Mouse (Mus musculus) MEL (cell line): ENCODE data around the gene Clk1. TPM values are rescaled to one million over a fixed set of nuclear protein-coding genes. Genes with fewer than 3 reads are reported as not detected.
A peak's percentile ranks its signal among the peaks of the same experiment; 100 is the strongest.

ENCODE experiments used
- CHD2 ChIP-seq: IDR thresholded peaks from 2 replicates; pipeline ENCODE4 v1.6.1; 2011; ENCODE audit warnings: low read length, improper control_type of control experiment
- CTCF ChIP-seq, 3 experiments: IDR thresholded peaks in 2 of 3; conservative IDR thresholded peaks in 1 of 3; 2 replicates each; pipeline ENCODE4 v1.5.1; 2011 to 2012; ENCODE audit warnings: low read length in 3 of 3, low read depth in 2 of 3, mild to moderate bottlenecking in 2 of 3, improper control_type of control experiment in 1 of 3, inconsistent platforms in 1 of 3, mixed read lengths in 1 of 3, moderate library complexity in 1 of 3; ENCODE audit not compliant: control insufficient read depth in 1 of 3, insufficient read depth in 1 of 3, poor library complexity in 1 of 3, severe bottlenecking in 1 of 3
- E2F4 ChIP-seq: IDR thresholded peaks from 2 replicates; pipeline ENCODE4 v1.6.1; 2011; ENCODE audit warnings: low read depth, low read length, improper control_type of control experiment, borderline replicate concordance
- EP300 ChIP-seq, 2 experiments: IDR thresholded peaks; 2 replicates each; pipeline ENCODE4 v1.6.1; 2011; ENCODE audit warnings: improper control_type of control experiment in 2 of 2, low read length in 2 of 2, low read depth in 1 of 2, mild to moderate bottlenecking in 1 of 2
- ETS1 ChIP-seq: IDR thresholded peaks from 2 replicates; pipeline ENCODE4 v1.6.1; 2012; ENCODE audit warnings: low read depth, mild to moderate bottlenecking, inconsistent platforms, low read length, improper control_type of control experiment, moderate library complexity
- GABPA ChIP-seq: IDR thresholded peaks from 2 replicates; pipeline ENCODE4 v1.6.1; 2012; ENCODE audit warnings: low read depth, mild to moderate bottlenecking, inconsistent platforms, low read length, improper control_type of control experiment, moderate library complexity
- HCFC1 ChIP-seq: IDR thresholded peaks from 2 replicates; pipeline ENCODE4 v1.6.1; 2012; ENCODE audit warnings: low read depth, mild to moderate bottlenecking, inconsistent platforms, low read length, improper control_type of control experiment, moderate library complexity
- KAT2A ChIP-seq: conservative IDR thresholded peaks from 2 replicates; pipeline ENCODE4 v1.6.1; 2012; ENCODE audit warnings: low read depth, low read length, improper control_type of control experiment, inconsistent platforms
- MAFK ChIP-seq: IDR thresholded peaks from 2 replicates; pipeline ENCODE4 v1.6.1; 2011; ENCODE audit warnings: low read depth, mild to moderate bottlenecking, low read length, improper control_type of control experiment, borderline replicate concordance
- MAX ChIP-seq: IDR thresholded peaks from 2 replicates; pipeline ENCODE4 v1.6.1; 2011; ENCODE audit warnings: low read length, improper control_type of control experiment
- MAZ ChIP-seq: IDR thresholded peaks from 2 replicates; pipeline ENCODE4 v1.6.1; 2012; ENCODE audit warnings: low read depth, mild to moderate bottlenecking, inconsistent platforms, low read length, improper control_type of control experiment
- MXI1 ChIP-seq: IDR thresholded peaks from 2 replicates; pipeline ENCODE4 v1.6.1; 2011; ENCODE audit warnings: mild to moderate bottlenecking, low read depth, low read length, improper control_type of control experiment
- MYB ChIP-seq: IDR thresholded peaks from 2 replicates; pipeline ENCODE4 v1.6.1; 2011; ENCODE audit warnings: mild to moderate bottlenecking, low read depth, low read length, improper control_type of control experiment
- NELFE ChIP-seq: IDR thresholded peaks from 2 replicates; pipeline ENCODE4 v1.6.1; 2011; ENCODE audit warnings: low read depth, low read length, improper control_type of control experiment
- POLR2A ChIP-seq, 2 experiments: IDR thresholded peaks; 2 replicates each; pipeline ENCODE4 v1.6.1; 2011 to 2012; ENCODE audit warnings: low read length in 2 of 2, mild to moderate bottlenecking in 2 of 2, control low read depth in 1 of 2, improper control_type of control experiment in 1 of 2, low read depth in 1 of 2, moderate library complexity in 1 of 2; ENCODE audit not compliant: control insufficient read depth in 1 of 2, insufficient read depth in 1 of 2, poor library complexity in 1 of 2
- POLR2AphosphoS5 ChIP-seq: IDR thresholded peaks from 2 replicates; pipeline ENCODE4 v1.6.1; 2012; ENCODE audit warnings: low read depth, borderline replicate concordance, mild to moderate bottlenecking, inconsistent platforms, low read length, moderate library complexity, mixed read lengths
- SIN3A ChIP-seq: IDR thresholded peaks from 2 replicates; pipeline ENCODE4 v1.6.1; 2012; ENCODE audit warnings: low read length, improper control_type of control experiment, inconsistent platforms
- TAL1 ChIP-seq: IDR thresholded peaks from 2 replicates; pipeline ENCODE4 v1.6.1; 2012; ENCODE audit warnings: mild to moderate bottlenecking, inconsistent platforms, low read length, moderate library complexity, mixed read lengths
- TBP ChIP-seq: IDR thresholded peaks from 2 replicates; pipeline ENCODE4 v1.8.0; 2011; ENCODE audit warnings: low read depth, low read length, improper control_type of control experiment
- TCF12 ChIP-seq: IDR thresholded peaks from 2 replicates; pipeline ENCODE4 v1.6.1; 2014; ENCODE audit warnings: low read depth, mild to moderate bottlenecking, inconsistent platforms, low read length, improper control_type of control experiment, moderate library complexity
- UBTF ChIP-seq: IDR thresholded peaks from 2 replicates; pipeline ENCODE4 v1.6.1; 2012; ENCODE audit warnings: low read depth, mild to moderate bottlenecking, inconsistent platforms, low read length, improper control_type of control experiment, moderate library complexity, borderline replicate concordance; ENCODE audit not compliant: insufficient read depth
- USF2 ChIP-seq, 2 experiments: IDR thresholded peaks; 2 replicates each; pipeline ENCODE4 v1.6.1; 2011 to 2012; ENCODE audit warnings: improper control_type of control experiment in 2 of 2, low read length in 2 of 2, borderline replicate concordance in 1 of 2, inconsistent platforms in 1 of 2, low read depth in 1 of 2, mild to moderate bottlenecking in 1 of 2; ENCODE audit not compliant: insufficient read depth in 1 of 2
- ZKSCAN1 ChIP-seq: IDR thresholded peaks from 2 replicates; pipeline ENCODE4 v1.6.1; 2012; ENCODE audit warnings: low read depth, mild to moderate bottlenecking, inconsistent platforms, low read length, improper control_type of control experiment, moderate library complexity
- ZMIZ1 ChIP-seq: IDR thresholded peaks from 2 replicates; pipeline ENCODE4 v1.6.1; 2012; ENCODE audit warnings: low read depth, mild to moderate bottlenecking, inconsistent platforms, low read length, improper control_type of control experiment, moderate library complexity
- ZNF384 ChIP-seq: IDR thresholded peaks from 2 replicates; pipeline ENCODE4 v1.6.1; 2012; ENCODE audit warnings: low read depth, mild to moderate bottlenecking, inconsistent platforms, low read length, improper control_type of control experiment
- polyA plus RNA-seq, 2 experiments: library from polyadenylated mRNA; stranded (reverse) in 1 of 2; unstranded in 1 of 2; fragments of >175 nt in 1 of 2; fragments of >200 nt in 1 of 2; gene quantifications; 2 replicates each; pipeline versions ENCODE4 v1.2.1 to v1.2.4; 2012; ENCODE audit warnings: low replicate concordance in 2 of 2, low read depth in 1 of 2; ENCODE audit not compliant: insufficient read length in 2 of 2, insufficient read depth in 1 of 2, missing spikeins in 1 of 2
- total RNA-seq: library from RNA; depleted of rRNA; stranded (reverse); fragments of 300-350 nt; gene quantifications from 2 replicates; pipeline ENCODE4 v1.2.3, GENCODE M21; 2012

Clk1 gene
- total and polyA plus RNA-seq, 3 experiments: 35.8 to 1,029 (median 41.1) TPM

DNA sequence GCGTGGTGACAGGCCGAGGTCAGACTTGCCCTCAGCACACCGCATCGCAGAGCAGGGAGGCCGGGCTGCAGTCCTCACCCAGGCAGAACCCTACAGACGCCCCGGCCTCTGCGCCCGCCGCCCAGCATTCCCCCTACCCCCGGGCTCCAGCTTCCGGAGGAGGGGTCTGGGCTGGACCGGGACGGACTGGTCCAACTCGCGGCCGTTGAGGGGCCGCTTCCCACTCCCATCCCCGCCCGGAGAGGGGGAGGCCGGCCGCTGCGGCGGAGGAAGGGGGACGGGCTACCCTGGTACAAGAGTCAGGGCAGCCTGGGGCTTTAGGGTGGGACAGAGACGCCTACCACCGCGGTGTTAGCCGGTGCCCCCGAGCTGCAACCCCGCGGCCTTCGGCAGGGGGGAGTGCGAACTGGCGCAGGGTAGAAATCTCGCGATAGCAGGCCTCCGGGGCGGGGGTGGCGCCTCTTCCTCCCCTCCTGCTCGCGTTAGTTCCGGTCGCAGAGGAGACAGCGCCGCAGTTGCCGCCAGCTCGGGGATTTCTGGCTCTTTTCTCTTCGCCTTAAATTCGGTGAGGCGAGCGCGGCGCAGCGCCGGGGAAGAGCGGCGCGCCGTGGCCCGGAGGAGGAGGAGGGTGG, 31.1 kb downstream of the Clk1 start, which contains the start of gene Bzw1 (continued):
- TF ChIP-seq NELFE: peak; percentile 82
- TF ChIP-seq MAX: no peak
- no peak for TF ChIP-seq ZNF384
- TF ChIP-seq KAT2A: no peak
- TF ChIP-seq UBTF: no peak
- TF ChIP-seq USF2 (IDR thresholded peaks at IDR 0.05; ENCODE audit: borderline replicate concordance in 1 of 2, insufficient read depth in 1 of 2, low read depth in 1 of 2, low read length in 2 of 2): no peak
- peak; percentile 73; the same call in 1 of the 2 replicates for TF ChIP-seq TBP
- no peak for TF ChIP-seq E2F4
- TF ChIP-seq POLR2A (IDR thresholded peaks at IDR 0.05; ENCODE audit: control insufficient read depth in 1 of 2, insufficient read depth in 1 of 2, low read depth in 1 of 2, low read length in 2 of 2, poor library complexity in 1 of 2): peak; percentile 64 to 80
- no peak for TF ChIP-seq GABPA
- peak; percentile 81 for TF ChIP-seq MAZ
- peak; percentile 92 for TF ChIP-seq CHD2
- TF ChIP-seq POLR2AphosphoS5: no peak
- TF ChIP-seq CTCF (IDR thresholded peaks at IDR 0.05 in 2 of 3, conservative IDR thresholded peaks at IDR 0.05 in 1 of 3; ENCODE audit: control insufficient read depth in 1 of 3, insufficient read depth in 1 of 3, low read depth in 2 of 3, low read length in 3 of 3, poor library complexity in 1 of 3, severe bottlenecking in 1 of 3): no peak
- no peak for TF ChIP-seq MAFK
- no peak for TF ChIP-seq MYB
- no peak for TF ChIP-seq ETS1
- no peak for TF ChIP-seq EP300 (IDR thresholded peaks at IDR 0.05; ENCODE audit: low read depth in 1 of 2, low read length in 2 of 2)
- TF ChIP-seq TAL1: no peak
- TF ChIP-seq ZMIZ1: 0 out of 2 replicates have a peak, but pooled peaks have one; percentile 44
- peak; percentile 61; the same call in 1 of the 2 replicates for TF ChIP-seq TCF12
- peak; percentile 81 for TF ChIP-seq HCFC1
- TF ChIP-seq SIN3A: peak; percentile 49
- TF ChIP-seq MXI1: no peak
- TF ChIP-seq ZKSCAN1: no peak
